Mouse (Mus musculus) heart, postnatal 0 days (tissue): ENCODE measurements around the gene Ppp1r16b.

Experiments used
- CTCF ChIP-seq: IDR thresholded peaks from 2 replicates; pipeline ENCODE4 v1.5.1; 2016; ENCODE audit warnings: antibody characterized with exemption, control low read depth, low read depth
- EP300 ChIP-seq: IDR thresholded peaks from 2 replicates; pipeline ENCODE4 v1.6.1; 2016; ENCODE audit warnings: antibody characterized with exemption, low read depth

- TF ChIP-seq CTCF (no peak), EP300 (no peak)
These were observed 40.0 kb upstream of the Ppp1r16b start for GRCm38 (mm10) chr2:158625231-158625630.
